Mouse (Mus musculus): ENCODE measurements at regions not wholly inside any gene's neighbourhood (a gene's known extent, or its start where the extent isn't known, plus 50 kb on each side); places are given as distances from the start of the nearest gene placed in this dataset.

DNA sequence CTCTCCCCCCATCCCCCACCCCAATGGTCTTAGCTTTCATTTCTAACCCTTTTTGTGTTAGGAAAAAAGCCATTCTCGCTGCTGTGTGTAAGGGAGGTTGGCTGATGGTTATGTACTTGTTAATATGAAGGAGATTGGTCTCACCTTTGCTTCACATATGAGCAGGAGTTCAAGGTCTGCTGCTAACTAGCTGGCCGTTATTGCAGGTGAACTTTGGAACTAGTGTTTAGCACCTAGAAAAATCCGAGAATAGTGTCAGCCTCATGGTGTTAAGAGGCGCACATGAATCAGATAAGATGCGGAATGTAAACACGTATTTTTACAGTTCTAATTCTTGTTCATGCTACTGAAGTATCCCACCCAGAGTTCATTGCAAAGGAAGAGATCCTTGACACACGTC is 103.2 kb downstream of the Dyrk2 start:
- DNase-seq = no peak

DNA sequence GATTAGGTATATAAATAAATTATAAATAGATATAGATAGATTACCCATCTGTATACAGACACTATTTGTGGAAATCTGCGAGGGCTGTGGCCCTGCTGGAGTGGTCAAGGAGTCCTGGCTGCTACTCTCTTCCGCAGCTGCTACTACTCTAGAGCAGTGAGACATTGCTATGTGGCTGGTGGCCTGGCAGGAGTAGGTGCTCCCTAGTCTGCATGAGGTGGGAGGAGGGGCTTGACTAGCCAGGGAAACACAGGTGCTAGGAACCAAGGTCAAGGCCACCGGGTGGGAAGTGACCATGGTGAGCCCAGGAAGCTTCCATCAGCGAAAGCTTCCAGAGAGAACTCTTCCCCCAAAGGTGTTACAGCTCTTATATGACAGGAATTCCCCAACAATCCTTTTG is 100.3 kb downstream of the Dyrk2 start:
- no peak for DNase-seq

DNA sequence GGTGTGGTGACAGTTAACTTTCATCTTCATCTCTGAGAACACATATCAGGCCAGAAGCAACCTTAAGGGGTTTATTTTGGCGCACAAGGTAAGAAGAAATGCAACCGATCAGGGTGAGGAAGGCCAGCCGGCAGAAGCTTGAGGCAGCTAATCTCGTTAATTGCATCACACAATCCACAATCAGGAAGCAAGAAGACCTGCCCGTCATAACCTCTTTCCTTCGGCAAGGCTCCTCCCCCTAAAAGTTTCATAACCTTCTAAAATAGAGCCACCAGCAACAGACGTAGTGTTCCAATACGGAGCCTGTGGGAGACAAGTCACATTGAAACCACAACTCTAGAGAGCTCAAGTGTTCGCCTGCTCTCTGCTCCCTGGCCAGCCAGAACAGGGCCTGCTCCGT is 91.4 kb downstream of the Dyrk2 start:
- DNase-seq = no peak

DNA sequence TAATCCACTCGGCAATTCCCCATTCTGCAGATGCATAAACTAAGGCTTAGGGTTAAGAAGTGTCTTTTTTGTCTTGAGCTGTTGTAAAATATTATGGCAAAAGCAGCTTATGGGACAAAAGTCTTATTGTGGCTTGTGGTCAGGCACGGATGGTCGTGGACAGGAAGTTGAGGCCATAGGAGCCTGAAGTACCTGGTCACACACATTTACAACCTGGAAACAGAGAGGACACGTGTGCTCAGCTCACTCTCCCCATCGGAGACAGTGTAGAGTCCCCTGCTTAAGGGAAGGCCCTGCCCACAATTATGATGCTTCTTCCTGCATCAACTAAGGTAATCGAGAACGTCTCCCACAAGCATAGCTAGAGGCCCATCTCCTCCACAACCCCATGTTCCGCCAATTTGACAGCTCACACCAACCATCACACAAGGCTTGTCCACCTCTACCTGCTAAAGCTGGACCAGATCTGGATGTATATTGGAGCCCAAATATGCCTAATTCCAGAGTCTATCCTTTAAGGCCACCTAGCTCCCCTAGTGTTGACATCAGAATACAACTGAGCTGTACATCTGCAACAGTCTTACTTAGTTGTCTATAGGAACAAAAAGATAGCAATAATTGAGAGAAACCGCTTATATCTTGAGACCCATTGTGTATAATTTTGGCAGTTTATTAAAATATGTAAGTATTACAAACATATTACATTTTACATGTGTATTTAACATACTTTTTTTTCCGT is 89.0 kb downstream of the Dyrk2 start:
- DNase-seq = no peak

DNA sequence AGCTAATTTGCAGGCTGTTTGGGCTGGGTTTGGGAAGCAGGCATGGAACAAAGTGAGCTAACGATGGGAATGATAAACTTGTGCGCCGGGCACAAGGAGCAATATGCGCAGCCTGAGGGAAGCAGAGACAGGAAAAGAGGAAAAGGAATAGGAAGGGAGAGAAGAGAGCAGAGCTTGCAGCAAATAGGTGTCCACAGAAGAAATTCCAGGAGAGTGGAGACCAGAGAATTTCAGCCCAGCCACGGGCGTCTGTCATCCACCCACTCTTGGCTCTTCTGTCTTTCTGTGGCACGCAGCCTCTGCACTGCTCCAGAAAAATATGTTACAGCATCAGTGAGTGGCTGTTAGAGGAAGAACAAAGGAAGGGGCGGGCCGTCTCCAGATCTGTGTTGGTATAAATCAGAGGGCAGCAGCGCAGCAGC is 88.2 kb downstream of the Dyrk2 start:
- no peak for DNase-seq

DNA sequence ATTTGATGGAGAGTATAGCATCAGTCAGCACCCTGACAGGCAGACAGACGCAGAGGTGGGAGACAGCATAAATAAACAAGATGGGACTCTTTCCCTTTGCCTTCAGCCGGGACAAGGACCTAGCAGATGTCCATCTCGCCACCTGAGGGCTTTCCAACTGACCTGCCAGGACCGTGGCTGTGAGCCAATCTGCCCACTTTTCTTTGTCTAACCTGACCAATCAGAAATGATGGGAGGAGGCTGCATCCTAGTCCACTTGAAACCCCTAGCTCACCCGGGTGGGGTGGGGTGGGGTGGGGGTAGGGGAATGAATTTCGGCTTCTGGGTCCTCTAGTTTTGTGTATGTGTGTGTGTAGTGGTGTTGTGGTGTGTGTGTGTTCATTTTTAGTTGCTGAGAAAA is 87.4 kb downstream of the Dyrk2 start:
- no peak for DNase-seq

DNA sequence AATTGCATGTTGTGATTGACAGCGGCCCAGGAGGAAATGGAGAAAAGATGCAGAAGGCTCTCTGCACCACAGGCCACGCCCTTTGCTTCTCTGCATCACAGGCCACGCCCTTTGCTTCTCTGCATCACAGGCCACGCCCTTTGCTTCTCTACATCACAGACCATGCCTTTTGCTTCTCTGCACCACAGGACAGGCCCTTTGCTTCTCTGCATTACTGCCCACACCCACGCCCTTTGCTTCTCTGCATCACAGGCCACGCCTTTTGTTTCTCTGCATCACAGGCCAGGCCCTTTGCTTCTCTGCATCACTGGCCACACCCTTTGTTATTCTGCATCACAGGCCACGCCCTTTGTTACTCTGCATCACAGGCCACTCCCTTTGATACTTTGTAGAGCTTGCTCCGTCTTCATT is 82.7 kb downstream of the Dyrk2 start:
- DNase-seq = no peak

DNA sequence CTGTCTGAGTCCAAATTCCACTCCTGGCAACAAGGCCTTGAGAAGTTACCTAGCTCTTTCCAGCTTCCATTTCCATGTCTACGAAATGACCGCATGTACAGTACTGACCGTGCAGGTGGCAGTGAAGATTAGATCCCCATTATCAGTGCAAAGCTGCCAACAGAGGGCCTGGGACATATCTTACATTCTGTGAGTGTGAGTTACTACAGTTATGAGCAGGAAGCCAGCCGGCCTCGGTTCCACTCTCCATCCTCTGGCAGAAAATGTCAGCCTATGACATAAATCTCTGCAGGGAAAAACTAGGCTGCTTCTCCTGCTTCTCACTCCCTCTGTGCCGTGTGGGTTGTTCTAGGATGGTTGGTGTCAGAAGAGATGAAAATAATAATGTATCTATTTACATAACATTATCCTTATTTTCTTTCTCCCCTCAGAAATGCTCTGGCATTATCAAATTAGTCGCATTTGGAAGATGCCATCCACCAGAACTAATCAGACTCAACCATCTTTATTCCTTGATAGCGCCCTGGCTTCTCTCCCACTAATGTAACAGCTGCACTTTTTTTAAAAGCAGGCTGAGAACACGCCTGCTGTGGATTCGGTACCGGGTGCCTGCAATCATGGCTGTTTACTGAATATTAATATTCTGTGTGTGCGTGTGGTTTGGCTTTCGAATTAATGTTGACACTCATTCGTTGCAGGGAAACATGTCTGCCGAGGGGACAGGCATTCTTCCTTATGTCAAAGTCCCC is 77.5 kb downstream of the Dyrk2 start:
- no peak for DNase-seq

DNA sequence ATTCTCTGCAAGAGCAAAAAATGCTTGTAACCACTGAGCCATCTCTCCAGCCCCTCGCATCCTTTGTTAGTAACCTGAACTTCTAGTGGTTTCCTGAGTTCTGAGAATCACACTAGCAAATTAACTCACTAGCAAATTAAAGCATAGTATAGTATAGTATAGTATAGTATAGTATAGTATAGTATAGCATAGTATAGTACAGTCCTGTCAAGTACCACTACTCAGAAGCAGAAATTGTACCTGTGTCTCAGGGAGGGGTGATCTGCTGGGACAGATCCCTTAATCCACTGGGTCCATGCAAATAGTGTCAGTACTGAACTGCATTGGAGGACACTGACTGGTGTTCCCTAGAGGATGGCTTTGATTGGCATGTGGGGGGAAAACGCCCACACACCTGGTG is 76.2 kb downstream of the Dyrk2 start:
- no peak for DNase-seq

DNA sequence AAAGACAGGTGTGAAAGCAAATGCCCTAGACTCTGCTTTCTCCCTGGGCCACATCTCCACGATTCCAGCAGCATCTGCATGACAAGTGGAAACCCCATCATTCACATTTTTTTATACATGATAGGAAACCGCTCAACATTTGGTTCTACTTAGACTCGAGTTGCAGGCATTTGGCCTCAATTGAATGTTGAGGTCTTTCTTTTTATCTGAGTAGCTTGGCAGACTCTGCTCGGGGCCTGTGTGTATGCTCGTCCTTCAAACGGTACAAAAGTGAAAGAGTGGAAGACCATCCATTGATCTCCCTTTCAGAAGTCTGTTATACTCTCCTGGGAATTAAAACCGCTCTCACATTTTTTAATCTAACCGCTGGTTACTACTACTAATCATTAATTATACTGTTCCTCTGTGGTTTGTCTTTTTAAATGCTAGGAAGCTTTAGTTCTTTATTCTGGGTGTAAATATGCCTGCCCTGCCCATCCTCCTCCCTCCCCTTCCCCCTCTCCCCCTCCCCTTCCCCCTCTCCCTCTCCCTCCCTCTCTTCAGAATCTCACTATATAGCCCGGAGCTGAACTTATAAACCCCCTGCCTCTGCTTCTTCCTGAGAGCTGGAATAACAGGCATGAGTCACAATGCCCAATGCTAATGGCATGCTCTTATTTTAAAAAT is 75.5 kb downstream of the Dyrk2 start:
- no peak for DNase-seq

DNA sequence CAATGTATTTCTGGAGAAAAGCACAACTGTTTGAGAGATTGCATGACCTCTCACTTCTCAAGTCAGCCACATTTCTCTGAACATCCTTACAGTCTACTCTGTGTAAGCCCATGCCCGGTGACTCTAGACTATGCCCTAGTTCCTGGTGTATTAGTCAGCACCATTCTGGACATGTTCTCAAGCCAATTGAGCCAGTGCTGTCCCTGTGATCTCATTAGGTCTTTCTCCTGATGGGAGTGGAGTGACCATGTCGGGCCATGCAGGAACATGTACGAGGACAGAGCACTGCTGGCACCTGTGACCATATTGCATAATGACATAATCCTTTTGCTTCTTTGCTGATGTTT is 75.0 kb downstream of the Dyrk2 start:
- no peak for DNase-seq

DNA sequence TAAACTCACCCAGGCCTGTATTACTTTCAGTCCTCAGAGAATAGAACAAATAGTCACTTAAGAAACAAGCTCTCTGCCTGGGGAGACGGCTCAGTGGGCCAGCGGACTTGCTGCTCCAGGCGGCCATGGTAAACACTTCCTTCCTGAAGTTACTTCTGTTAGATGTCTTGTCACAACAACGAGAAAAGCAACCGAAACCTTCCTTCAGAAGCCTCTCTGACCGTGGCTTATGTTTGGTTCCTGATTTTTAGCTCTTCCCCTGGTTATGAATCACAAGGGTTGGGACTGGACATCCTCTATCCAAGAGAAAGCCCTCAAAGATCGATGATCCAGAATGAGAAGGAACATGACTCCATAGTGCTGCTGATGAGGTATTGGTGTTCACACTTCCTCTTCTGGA is 73.5 kb downstream of the Dyrk2 start:
- no peak for DNase-seq

DNA sequence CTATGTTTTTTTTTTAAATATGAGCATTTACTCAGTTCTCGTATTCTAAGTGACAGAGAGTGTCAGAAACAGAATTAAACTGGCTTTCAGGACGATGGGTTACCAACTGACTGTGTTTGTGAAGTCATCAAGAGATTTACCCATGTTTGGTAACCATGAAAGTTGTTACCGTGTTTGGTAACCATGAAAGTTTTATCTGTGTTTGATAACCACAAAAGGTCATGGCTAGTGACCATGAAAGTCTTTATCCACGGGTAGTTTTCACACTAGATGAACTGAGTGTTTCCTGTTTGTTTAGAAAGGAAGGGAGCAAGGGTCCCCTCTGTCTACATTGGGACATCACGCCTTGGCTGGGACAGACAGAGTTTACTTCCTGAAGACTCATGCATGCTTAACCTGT is 72.8 kb downstream of the Dyrk2 start:
- no peak for DNase-seq

DNA sequence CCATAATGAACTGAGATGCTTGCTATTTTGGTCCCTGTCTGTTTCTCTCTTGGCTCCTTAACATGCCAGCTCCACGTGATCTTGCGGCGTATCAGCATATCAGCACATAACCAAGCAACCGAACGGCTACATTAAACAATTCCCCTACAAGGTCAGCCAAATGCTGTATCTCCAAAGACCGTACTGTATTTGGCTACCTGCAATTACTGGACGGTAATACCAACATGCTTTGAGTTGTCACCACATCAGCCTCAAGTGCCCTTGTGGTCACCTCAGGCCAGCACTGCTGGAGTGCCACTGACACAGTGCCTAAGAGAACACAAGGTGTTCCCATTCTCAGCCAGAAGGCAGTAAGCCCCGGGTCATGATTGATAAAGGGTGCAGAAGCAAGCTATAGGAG is 70.2 kb downstream of the Dyrk2 start:
- DNase-seq = no peak

DNA sequence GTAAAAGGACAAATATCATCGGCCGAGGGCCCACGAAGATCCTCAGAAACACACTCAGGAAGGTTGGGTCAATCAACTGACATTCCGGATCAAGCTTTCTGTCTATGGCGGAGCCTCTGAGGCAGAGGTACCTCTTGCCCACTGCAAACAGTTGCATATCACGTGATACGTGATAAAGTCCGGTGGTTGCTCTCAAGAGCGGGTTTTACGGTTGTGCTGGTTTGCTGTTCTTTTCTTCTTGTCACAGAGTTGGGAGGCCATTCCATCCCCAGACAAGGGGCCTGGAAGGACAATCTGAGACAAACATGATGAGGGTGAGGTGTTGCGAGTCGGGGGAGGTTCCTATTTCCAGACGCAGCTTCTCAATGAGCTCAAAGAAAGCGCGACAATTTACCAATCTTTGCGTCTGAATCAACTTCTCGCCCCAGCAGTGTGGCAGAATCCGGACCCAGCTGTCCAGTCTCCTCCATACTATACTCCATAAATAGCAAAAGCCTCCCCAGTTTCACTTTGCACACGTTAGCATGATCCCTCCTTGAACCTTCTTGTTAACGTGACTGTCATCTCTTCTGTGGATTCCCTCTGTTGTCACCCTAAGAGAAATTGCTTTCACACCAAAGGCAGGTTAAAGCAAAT is 66.0 kb downstream of the Dyrk2 start:
- DNase-seq = no peak

DNA sequence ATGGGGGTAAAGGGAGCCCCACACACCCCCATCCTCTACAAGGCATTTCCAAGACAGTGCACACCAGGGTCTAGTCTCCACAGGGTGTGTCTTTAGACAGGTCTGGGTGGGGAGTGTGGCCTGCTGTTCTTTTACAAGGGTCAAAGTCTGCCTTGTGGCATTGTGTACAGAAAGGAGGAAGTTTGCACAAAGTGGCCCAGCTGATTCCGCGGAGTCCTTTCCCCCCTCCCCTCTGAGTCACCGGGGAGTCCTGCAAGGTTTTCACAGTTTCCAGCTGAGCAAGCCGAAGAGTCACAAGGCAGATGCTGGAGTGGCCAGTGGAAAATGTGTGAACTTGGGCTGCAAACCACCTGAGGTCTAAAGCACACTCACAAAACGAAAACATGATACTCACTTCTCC is 65.4 kb downstream of the Dyrk2 start:
- no peak for DNase-seq

Measured in thymus, postnatal 25 days (tissue).